In genomic region chr13:113614635-113615545, GRCm38 (mm10) we compare ENCODE assay signal across 8 mouse cellular contexts. TPM values are rescaled to one million over a fixed set of nuclear protein-coding genes. Genes with fewer than 3 reads are reported as not detected.
DNase-seq lines count a peak whose midpoint lies in the region; ATAC-seq and TF ChIP-seq lines count a peak whose summit lies in the region.

No protein-coding gene starts in this region.

- H3K4me3 ChIP-seq in embryonic facial prominence, embryonic 13.5 days: peak overlapping the region; percentile 71
- H3K4me3 ChIP-seq in heart, embryonic 11.5 days (ENCODE audit: low read depth, low read length): peak overlapping the region; percentile 87
- H3K4me3 ChIP-seq in kidney, embryonic 14.5 days (ENCODE audit: low read length): peak overlapping the region; percentile 68
- H3K4me3 ChIP-seq in liver, embryonic 12.5 days: peak overlapping the region; percentile 74
- peak overlapping the region; percentile 96 for H3K4me3 ChIP-seq in myocyte
- H3K4me3 ChIP-seq in stomach, embryonic 14.5 days (ENCODE audit: low read depth, low read length): peak overlapping the region; percentile 63

- peak overlapping the region; percentile 45 for H3K27ac ChIP-seq in embryonic facial prominence, embryonic 13.5 days
- H3K27ac ChIP-seq in heart, embryonic 11.5 days (ENCODE audit: low read depth, low read length): peak overlapping the region; percentile 66
- peak overlapping the region; percentile 21; the same call in 1 of the 2 replicates for H3K27ac ChIP-seq in kidney, embryonic 14.5 days (ENCODE audit: low read depth, low read length)
- 0 out of 2 replicates have a peak overlapping the region, but pooled peaks have one; percentile 33 for H3K27ac ChIP-seq in liver, embryonic 12.5 days
- peak overlapping the region; percentile 49; the same call in 1 of the 2 replicates for H3K27ac ChIP-seq in stomach, embryonic 14.5 days (ENCODE audit: low read length)

- no peak for TF ChIP-seq POLR2A in myocyte (IDR thresholded peaks at IDR 0.05; ENCODE audit: insufficient read length, low read depth)

- peak overlapping the region; percentile 94 for H3ac ChIP-seq in myocyte (ENCODE audit: control insufficient read depth, insufficient read length)

- peak; percentile 75 to 76 for DNase-seq in B cell, adult 2 months
- peak; percentile 90 for DNase-seq in adrenal gland, postnatal 14 days

- 6% methylated on average over 24 of the region's 24 CpGs for WGBS in embryonic facial prominence, embryonic 13.5 days
- 14% methylated on average over 24 of the region's 24 CpGs for WGBS in heart, embryonic 11.5 days (ENCODE audit: insufficient replicate concordance)
- 14% methylated on average over 24 of the region's 24 CpGs for WGBS in kidney, embryonic 14.5 days
- WGBS in liver, embryonic 12.5 days (ENCODE audit: insufficient replicate concordance): 19% methylated on average over 24 of the region's 24 CpGs
- WGBS in stomach, embryonic 14.5 days: 7% methylated on average over 24 of the region's 24 CpGs

- no peaks in the 10 kb centered on the region for H3K9me3 ChIP-seq in embryonic facial prominence, embryonic 13.5 days
- no peaks in the 10 kb centered on the region for H3K9me3 ChIP-seq in heart, embryonic 11.5 days (replicated peaks; ENCODE audit: control insufficient read depth, low read length)
- H3K9me3 ChIP-seq in kidney, embryonic 14.5 days (ENCODE audit: control insufficient read depth, low read length): no peaks in the 10 kb centered on the region
- H3K9me3 ChIP-seq in liver, embryonic 12.5 days (replicated peaks): no peaks in the 10 kb centered on the region
- H3K9me3 ChIP-seq in stomach, embryonic 14.5 days (ENCODE audit: control insufficient read depth, low read depth, low read length): no peaks in the 10 kb centered on the region

- H3K79me2 ChIP-seq in myocyte (ENCODE audit: control insufficient read depth, insufficient read depth): peaks cover 79% of the 10 kb centered on the region

- 0 out of 2 replicates have a peak, but pooled peaks have one; percentile 33 for ATAC-seq in embryonic facial prominence, embryonic 13.5 days (ENCODE audit: insufficient number of reproducible peaks, insufficient read depth, low FRiP score, low TSS enrichment, low read depth)
- ATAC-seq in heart, embryonic 11.5 days (replicated peaks; ENCODE audit: insufficient number of reproducible peaks, low FRiP score, low TSS enrichment): peak; percentile 47; the same call in 1 of the 2 replicates
- ATAC-seq in kidney, embryonic 14.5 days (ENCODE audit: low FRiP score, low TSS enrichment): peak; percentile 29; the same call in 1 of the 2 replicates
- peak; percentile 57 for ATAC-seq in liver, embryonic 12.5 days
- peak; percentile 43; the same call in 1 of the 2 replicates for ATAC-seq in stomach, embryonic 14.5 days (ENCODE audit: insufficient number of reproducible peaks, insufficient read depth, low FRiP score, low read depth)

- H3K36me3 ChIP-seq in embryonic facial prominence, embryonic 13.5 days: peaks cover 4% of the 10 kb centered on the region; the same call in 1 of the 2 replicates
- no peaks in the 10 kb centered on the region for H3K36me3 ChIP-seq in heart, embryonic 11.5 days (ENCODE audit: control insufficient read depth, insufficient read depth, low read length)
- H3K36me3 ChIP-seq in kidney, embryonic 14.5 days (ENCODE audit: control insufficient read depth, insufficient read depth, low read length): peaks cover 14% of the 10 kb centered on the region; the same call in 1 of the 2 replicates
- peaks cover 24% of the 10 kb centered on the region for H3K36me3 ChIP-seq in liver, embryonic 12.5 days
- H3K36me3 ChIP-seq in myocyte (ENCODE audit: control insufficient read depth, insufficient read depth): peaks cover 6% of the 10 kb centered on the region
- H3K36me3 ChIP-seq in stomach, embryonic 14.5 days (ENCODE audit: control insufficient read depth, insufficient read depth, low read length): peaks cover 3% of the 10 kb centered on the region; the same call in 1 of the 2 replicates

- peak overlapping the region; percentile 95 for H3K9ac ChIP-seq in embryonic facial prominence, embryonic 13.5 days
- peak overlapping the region; percentile 94 for H3K9ac ChIP-seq in heart, embryonic 11.5 days (ENCODE audit: low read depth, low read length)
- H3K9ac ChIP-seq in kidney, embryonic 14.5 days (ENCODE audit: low read depth, low read length): peak overlapping the region; percentile 96
- peak overlapping the region; percentile 81; the same call in 1 of the 2 replicates for H3K9ac ChIP-seq in liver, embryonic 12.5 days
- H3K9ac ChIP-seq in stomach, embryonic 14.5 days (replicated peaks; ENCODE audit: low read depth, low read length): peak overlapping the region; percentile 90; the same call in 1 of the 2 replicates

- H3K4me2 ChIP-seq in embryonic facial prominence, embryonic 13.5 days: peak overlapping the region; percentile 89
- peak overlapping the region; percentile 92 for H3K4me2 ChIP-seq in heart, embryonic 11.5 days
- H3K4me2 ChIP-seq in kidney, embryonic 14.5 days (replicated peaks; ENCODE audit: low read depth, low read length): peak overlapping the region; percentile 89
- peak overlapping the region; percentile 99 for H3K4me2 ChIP-seq in liver, embryonic 12.5 days
- H3K4me2 ChIP-seq in myocyte (ENCODE audit: low read depth): peak overlapping the region; percentile 74
- peak overlapping the region; percentile 94 for H3K4me2 ChIP-seq in stomach, embryonic 14.5 days (replicated peaks; ENCODE audit: low read depth, low read length)

- no peaks in the 10 kb centered on the region for H3K27me3 ChIP-seq in embryonic facial prominence, embryonic 13.5 days
- H3K27me3 ChIP-seq in heart, embryonic 11.5 days (ENCODE audit: control insufficient read depth, insufficient read depth, low read length): no peaks in the 10 kb centered on the region
- no peaks in the 10 kb centered on the region for H3K27me3 ChIP-seq in kidney, embryonic 14.5 days (ENCODE audit: control insufficient read depth, insufficient read depth, low read length)
- H3K27me3 ChIP-seq in liver, embryonic 12.5 days (replicated peaks): peaks cover 15% of the 10 kb centered on the region
- H3K27me3 ChIP-seq in myocyte (ENCODE audit: control insufficient read depth, insufficient read depth, insufficient read length): no peaks in the 10 kb centered on the region
- H3K27me3 ChIP-seq in stomach, embryonic 14.5 days (ENCODE audit: control insufficient read depth, insufficient read depth, low read length): no peaks in the 10 kb centered on the region

- H3K4me1 ChIP-seq in embryonic facial prominence, embryonic 13.5 days: peaks cover 69% of the 10 kb centered on the region
- peaks cover 58% of the 10 kb centered on the region for H3K4me1 ChIP-seq in heart, embryonic 11.5 days (ENCODE audit: control insufficient read depth, insufficient read depth, low read length)
- peaks cover 50% of the 10 kb centered on the region for H3K4me1 ChIP-seq in kidney, embryonic 14.5 days (ENCODE audit: control insufficient read depth, insufficient read depth, low read length)
- H3K4me1 ChIP-seq in liver, embryonic 12.5 days: peaks cover 87% of the 10 kb centered on the region
- H3K4me1 ChIP-seq in stomach, embryonic 14.5 days (ENCODE audit: control insufficient read depth, insufficient read depth, low read length): peaks cover 65% of the 10 kb centered on the region

TF ChIP-seq in myocyte, 11 proteins besides CTCF, POLR2A, EP300 and RAD21:
- TF ChIP-seq TCF12 (IDR thresholded peaks at IDR 0.05; ENCODE audit: insufficient read depth, poor library complexity, severe bottlenecking) (no peak), USF1 (IDR thresholded peaks at IDR 0.05; ENCODE audit: low read depth) (peak; percentile 41), MYOG (IDR thresholded peaks at IDR 0.05; ENCODE audit: control insufficient read depth in 1 of 3, insufficient read depth in 1 of 3, insufficient read length in 2 of 3, low read depth in 2 of 3) (peak in 1 of 3 experiments; percentile 36)

RNA-seq across cellular contexts. Expression of gene Snx18, which starts 3.5 kb away (rescaled TPM):
- total RNA-seq in adrenal gland, postnatal 14 days (2021): 22.6 and 27.6 TPM in 2 replicates
- 23.2 and 25.5 TPM in 2 replicates for polyA plus RNA-seq in embryonic facial prominence, embryonic 13.5 days (2015; fragmentation: Nextera tagmentation; extraction: Ambion mirVana)
- 21.6 and 23.1 TPM in 2 replicates for polyA plus RNA-seq in heart, embryonic 11.5 days (2014; fragmentation: Nextera tagmentation; extraction: Ambion mirVana)
- 39.4 and 51.2 TPM in 2 replicates for polyA plus RNA-seq in kidney, embryonic 14.5 days (2014; fragmentation: Nextera tagmentation; extraction: Ambion mirVana)
- polyA plus RNA-seq in liver, embryonic 12.5 days (2016; fragmentation: Nextera tagmentation; extraction: Ambion mirVana): 12.3 and 12.8 TPM in 2 replicates
- polyA plus RNA-seq in myocyte (2012; fragmentation: generic; extraction: Trizol): 19.9 TPM
- 28.1 and 30.2 TPM in 2 replicates for polyA plus RNA-seq in stomach, embryonic 14.5 days (2014; fragmentation: Nextera tagmentation; extraction: Ambion mirVana)

RNA-seq across cellular contexts. Expression of gene Hspb3, which starts 48.6 kb away (rescaled TPM):
- not detected in 2 replicates for total RNA-seq in adrenal gland, postnatal 14 days (2021)
- polyA plus RNA-seq in embryonic facial prominence, embryonic 13.5 days (2015; fragmentation: Nextera tagmentation; extraction: Ambion mirVana): 0.59 and 1.0 TPM in 2 replicates
- polyA plus RNA-seq in heart, embryonic 11.5 days (2014; fragmentation: Nextera tagmentation; extraction: Ambion mirVana): 71.8 and 75.2 TPM in 2 replicates
- not detected in 2 replicates for polyA plus RNA-seq in kidney, embryonic 14.5 days (2014; fragmentation: Nextera tagmentation; extraction: Ambion mirVana)
- polyA plus RNA-seq in liver, embryonic 12.5 days (2016; fragmentation: Nextera tagmentation; extraction: Ambion mirVana): 0.15 and 0.18 TPM in 2 replicates
- 13.3 TPM for polyA plus RNA-seq in myocyte (2012; fragmentation: generic; extraction: Trizol)
- polyA plus RNA-seq in stomach, embryonic 14.5 days (2014; fragmentation: Nextera tagmentation; extraction: Ambion mirVana): not detected in 2 replicates

Comparison
In these comparisons a context has a peak if more than half of its experiments do, and no peak if none do; other contexts are left out.
1. Peak in every context shown above with its lines: DNase-seq, ATAC-seq, H3K4me3 ChIP-seq and H3K27ac ChIP-seq.